Mouse (Mus musculus) C2C12 (cell line): Measurements from ENCODE around the gene Hoxa3. TPM values are rescaled to one million over a fixed set of nuclear protein-coding genes. Genes with fewer than 3 reads are reported as not detected.

ENCODE experiments used
- H3K27me3 ChIP-seq: one replicate; pipeline ENCODE4 v1.6.1; 2011; ENCODE audit not compliant: control insufficient read depth, insufficient read depth, insufficient read length
- H3K36me3 ChIP-seq: one replicate; pipeline ENCODE4 v1.6.1; 2011; ENCODE audit not compliant: control insufficient read depth, insufficient read depth
- H3K4me3 ChIP-seq: one replicate; pipeline ENCODE4 v1.5.1; 2011; ENCODE audit warnings: mild to moderate bottlenecking, control low read depth; ENCODE audit not compliant: poor library complexity, insufficient read depth, severe bottlenecking
- H3K79me2 ChIP-seq: one replicate; pipeline ENCODE4 v1.6.1; 2011; ENCODE audit not compliant: control insufficient read depth, insufficient read depth
- H3K79me3 ChIP-seq: one replicate; pipeline ENCODE4 v1.6.1; 2011; ENCODE audit warnings: low read depth, control low read depth
- H3ac ChIP-seq: one replicate; pipeline ENCODE3; 2011; ENCODE audit warnings: low read depth; ENCODE audit not compliant: control insufficient read depth, insufficient read length
- CEBPB ChIP-seq: IDR thresholded peaks from one replicate; pipeline ENCODE4 v1.6.1; 2011; ENCODE audit warnings: low read depth, mild to moderate bottlenecking, control low read depth, moderate library complexity
- CTCF ChIP-seq: IDR thresholded peaks from one replicate; pipeline ENCODE4 v1.5.1; 2011; ENCODE audit not compliant: control insufficient read depth, insufficient read depth, insufficient read length
- FOSL1 ChIP-seq: IDR thresholded peaks from one replicate; pipeline ENCODE4 v1.8.0; 2011; ENCODE audit warnings: mild to moderate bottlenecking, low read length; ENCODE audit not compliant: poor library complexity, insufficient read depth, severe bottlenecking
- MAX ChIP-seq: IDR thresholded peaks from one replicate; pipeline ENCODE4 v1.6.1; 2011; ENCODE audit warnings: mild to moderate bottlenecking, control low read depth
- MYOD1 ChIP-seq: IDR thresholded peaks from one replicate; pipeline ENCODE4 v1.6.1; 2011; ENCODE audit warnings: low read depth; ENCODE audit not compliant: control insufficient read depth, insufficient read length
- MYOG ChIP-seq: IDR thresholded peaks from one replicate; pipeline ENCODE4 v1.6.1; 2011; ENCODE audit not compliant: control insufficient read depth, insufficient read length; ENCODE audit errors: extremely low read depth
- USF1 ChIP-seq: IDR thresholded peaks from one replicate; pipeline ENCODE4 v1.6.1; 2011; ENCODE audit warnings: low read depth, mild to moderate bottlenecking, control low read depth, moderate library complexity
- polyA plus RNA-seq: library from polyadenylated mRNA; unstranded; fragments of >200 nt; fragmentation: generic; extraction: Trizol; gene quantifications from one replicate; pipeline ENCODE4 v1.2.1, GENCODE M21; 2012; ENCODE audit warnings: missing spikeins

The Hoxa3 gene
- polyA plus RNA-seq, 1 experiment, result 0.67 TPM

DNA sequence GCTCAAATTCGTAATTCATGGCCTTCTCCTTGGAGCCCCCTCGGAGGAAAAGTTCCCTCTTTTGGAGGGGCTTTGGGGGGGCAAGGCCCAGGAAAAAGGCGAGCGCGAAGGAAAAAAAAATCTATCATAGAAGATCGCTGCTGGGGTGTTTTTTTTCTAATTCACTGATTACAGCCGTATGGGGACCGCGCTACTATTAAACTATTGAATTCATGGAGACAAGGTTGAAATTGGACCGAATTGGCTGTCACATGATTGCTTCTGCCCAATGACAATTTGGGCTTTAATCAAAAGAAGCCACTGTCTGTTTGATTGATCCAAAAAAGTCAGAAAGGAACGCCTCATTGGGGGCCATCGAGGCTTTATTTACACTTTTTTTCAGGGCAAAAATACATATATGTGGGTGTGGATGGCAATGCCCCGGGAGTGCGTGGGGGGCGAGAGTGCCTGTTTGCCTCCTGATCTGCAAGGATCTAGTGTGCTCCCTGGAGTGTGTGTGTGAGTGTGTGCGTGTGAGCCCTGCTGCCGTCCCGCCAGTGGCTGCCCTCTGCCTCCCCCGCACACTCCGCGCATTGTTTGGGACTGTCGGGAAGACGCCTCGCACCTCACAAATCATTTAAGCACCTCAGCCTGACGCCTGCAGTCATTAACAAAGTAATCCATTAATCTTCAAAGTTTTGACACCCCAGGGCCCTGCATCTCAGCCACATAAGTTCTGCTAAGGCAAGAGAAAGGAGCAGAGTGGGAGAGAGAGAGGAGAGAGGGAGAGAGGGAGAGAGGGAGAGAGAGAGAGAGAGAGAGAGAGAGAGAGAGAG, 48.3 kb downstream of the Hoxa3 start, which contains the start of gene Hoxa2:
Hoxa2 (minus strand) TSS at position 206 of the 815 bp plus-strand sequence.
- H3K27me3 ChIP-seq, result no peaks in the 10 kb centered on the region
- peaks cover 10% of the 10 kb centered on the region for H3K79me3 ChIP-seq
- no peak within 1 kb of the TSS for H3K4me3 ChIP-seq
- peaks cover 28% of the 10 kb centered on the region for H3K79me2 ChIP-seq
- peaks cover 22% of the 10 kb centered on the region for H3K36me3 ChIP-seq
- TF ChIP-seq FOSL1 (no peak), MYOD1 (no peak), MYOG (no peak), CEBPB (no peak), MAX (no peak)
- H3ac ChIP-seq, result no peak within 1 kb of the TSS

DNA sequence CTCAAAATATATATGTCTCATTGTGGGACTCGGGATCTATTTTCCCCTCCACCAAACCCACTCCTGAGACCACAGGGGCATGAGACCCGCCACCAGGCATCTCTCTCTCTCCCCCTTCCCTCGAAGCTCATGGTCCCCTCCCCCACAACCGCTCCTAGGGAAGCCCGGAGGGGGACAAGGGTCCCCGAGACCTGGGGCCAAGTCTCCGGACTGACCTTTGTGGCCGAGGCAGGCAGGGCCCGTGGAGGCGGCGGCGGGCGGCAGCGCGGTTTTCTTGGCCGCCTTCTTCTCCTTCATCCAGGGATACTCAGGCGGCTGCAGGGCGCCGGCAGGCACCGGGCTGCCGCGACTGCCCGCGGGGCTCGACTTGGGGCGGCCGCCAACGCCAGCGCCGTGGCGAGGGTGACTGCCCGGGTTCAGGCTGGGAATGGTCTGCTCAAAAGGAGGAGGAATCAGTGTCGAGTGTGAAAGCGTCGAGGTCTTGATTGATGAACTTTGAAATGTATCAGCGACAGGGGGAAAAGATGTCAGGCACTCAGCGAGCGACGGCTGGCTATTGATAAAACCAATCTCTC, 49.0 kb downstream of the Hoxa3 start:
- peaks cover 35% of the 10 kb centered on the region for H3K79me2 ChIP-seq
- peaks cover 22% of the 10 kb centered on the region for H3K36me3 ChIP-seq
- no peak for TF ChIP-seq CEBPB
- no peak for TF ChIP-seq FOSL1
- no peak for TF ChIP-seq CTCF
- no peak for TF ChIP-seq MYOD1
- TF ChIP-seq USF1, result no peak
- TF ChIP-seq MAX, result no peak
- no peak for TF ChIP-seq MYOG
- peaks cover 17% of the 10 kb centered on the region for H3K79me3 ChIP-seq
- H3K4me3 ChIP-seq, result no peak overlapping the region
- no peak overlapping the region for H3ac ChIP-seq
- H3K27me3 ChIP-seq, result no peaks in the 10 kb centered on the region

DNA sequence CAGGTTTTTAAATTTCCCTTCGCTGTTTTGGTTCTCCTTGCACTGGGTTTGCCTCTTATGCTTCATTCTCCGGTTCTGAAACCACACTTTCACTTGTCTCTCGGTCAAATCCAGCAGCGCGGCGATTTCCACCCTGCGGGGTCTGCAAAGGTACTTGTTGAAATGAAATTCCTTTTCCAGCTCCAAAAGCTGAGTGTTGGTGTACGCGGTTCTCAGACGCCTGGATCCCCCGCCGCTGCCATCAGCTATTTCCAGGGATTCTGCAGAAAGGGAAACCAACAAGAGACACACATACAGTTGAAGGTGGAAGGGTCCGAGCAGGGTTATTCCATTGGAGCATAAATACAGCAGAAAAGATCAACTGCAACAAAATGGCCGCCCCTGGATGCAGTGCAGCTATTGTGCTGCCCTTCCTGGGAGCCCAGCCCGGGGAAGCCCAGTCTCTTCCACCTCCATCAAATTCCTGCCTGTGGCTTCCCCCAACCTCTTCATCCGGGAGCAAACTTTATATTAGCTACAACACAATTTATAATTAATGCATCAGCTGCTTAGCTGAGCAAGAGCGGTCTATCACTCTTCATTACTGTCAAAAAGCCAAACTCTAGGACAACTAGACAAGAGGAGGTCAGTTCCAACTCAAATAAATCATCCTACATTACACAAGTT, 49.6 kb downstream of the Hoxa3 start:
- Histone ChIP-seq H3K79me3 (peaks cover 18% of the 10 kb centered on the region), H3K4me3 (no peak overlapping the region), H3K27me3 (no peaks in the 10 kb centered on the region), H3ac (no peak overlapping the region), H3K79me2 (peaks cover 42% of the 10 kb centered on the region), H3K36me3 (peaks cover 22% of the 10 kb centered on the region)
- TF ChIP-seq CEBPB (no peak), MYOG (no peak), MYOD1 (no peak), MAX (no peak), USF1 (no peak), FOSL1 (no peak), CTCF (no peak)

DNA sequence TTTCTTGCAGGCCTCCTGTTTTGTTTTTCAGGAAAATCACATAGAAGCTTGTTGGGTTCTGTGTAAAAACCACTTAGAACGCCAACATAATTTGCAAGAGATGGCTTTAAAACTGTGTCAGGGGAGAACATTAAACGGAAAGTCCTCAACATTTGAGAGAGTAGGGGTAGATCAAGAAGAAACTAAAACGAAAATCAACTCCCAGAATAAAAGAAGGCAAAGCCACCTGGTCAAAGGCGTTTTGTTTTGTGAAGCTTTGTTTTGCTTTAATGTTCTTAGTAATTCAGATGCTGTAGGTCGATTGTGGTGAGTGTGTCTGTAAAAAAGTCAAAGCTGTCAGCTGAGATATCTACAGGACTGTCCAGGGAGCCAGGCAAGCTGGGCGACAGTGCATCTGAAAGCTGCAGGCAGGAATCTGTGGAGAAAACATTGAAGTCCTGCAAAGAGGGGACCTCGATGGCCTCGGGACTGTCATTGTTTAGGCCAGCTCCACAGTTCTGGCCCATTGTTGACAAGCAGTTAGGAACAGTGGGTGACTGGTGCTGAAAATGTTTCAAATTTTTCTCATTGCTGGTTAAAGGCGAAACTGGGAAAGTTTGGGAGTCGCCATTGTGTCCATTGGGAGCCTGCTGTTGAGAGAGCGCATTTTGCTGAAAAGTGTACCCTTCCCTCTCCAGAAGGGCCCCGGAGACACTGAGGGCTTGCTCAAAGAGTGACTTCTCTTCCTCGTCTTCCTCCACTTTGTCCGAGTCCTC, 50.3 kb downstream of the Hoxa3 start:
- no peak overlapping the region for H3K4me3 ChIP-seq
- H3K79me2 ChIP-seq, result peaks cover 42% of the 10 kb centered on the region
- TF ChIP-seq USF1 (no peak), CEBPB (no peak), MYOD1 (no peak), FOSL1 (no peak), MYOG (no peak), MAX (no peak), CTCF (no peak)
- H3ac ChIP-seq, result no peak overlapping the region
- H3K36me3 ChIP-seq, result peaks cover 19% of the 10 kb centered on the region
- no peaks in the 10 kb centered on the region for H3K27me3 ChIP-seq
- H3K79me3 ChIP-seq, result peaks cover 18% of the 10 kb centered on the region

DNA sequence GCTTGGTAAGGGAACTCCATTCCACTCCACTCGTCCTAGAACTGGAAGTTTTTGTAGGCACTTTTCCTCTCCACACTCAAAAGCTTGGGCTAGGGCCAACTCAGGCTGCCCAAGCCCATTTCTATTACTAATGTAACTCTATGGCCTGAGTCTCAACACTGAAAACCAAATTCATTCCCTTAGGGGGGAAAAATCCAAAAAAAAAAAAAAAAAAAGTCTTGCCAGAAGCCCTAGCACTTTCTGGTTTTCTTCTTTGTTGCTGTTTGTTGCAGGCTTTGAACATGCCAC, 51.1 kb downstream of the Hoxa3 start:
- Histone ChIP-seq H3K36me3 (peaks cover 19% of the 10 kb centered on the region), H3K79me2 (peaks cover 42% of the 10 kb centered on the region), H3K79me3 (peaks cover 18% of the 10 kb centered on the region), H3K27me3 (no peaks in the 10 kb centered on the region), H3K4me3 (no peak overlapping the region), H3ac (no peak overlapping the region)
- TF ChIP-seq FOSL1 (no peak), CEBPB (no peak), CTCF (no peak), MAX (no peak), USF1 (no peak), MYOD1 (no peak), MYOG (no peak)
